Mouse (Mus musculus): ENCODE data around the gene Tcf20. TPM values are rescaled to one million over a fixed set of nuclear protein-coding genes. Genes with fewer than 3 reads are reported as not detected.

The Tcf20 gene
- polyA plus RNA-seq, 1 experiment from 2014 or later: 4.2 TPM

GRCm38 (mm10) chr15:82937428-82937992 lies 50.2 kb downstream of the Tcf20 start:
- Histone ChIP-seq H3K27ac (peak overlapping the region; percentile 75), H3K4me2 (peak overlapping the region; percentile 48), H3K36me3 (no peaks in the 10 kb centered on the region), H3K9me3 (replicated peaks) (no peaks in the 10 kb centered on the region), H3K4me1 (replicated peaks) (peaks cover 64% of the 10 kb centered on the region), H3K9ac (no peak overlapping the region), H3K27me3 (peaks cover 38% of the 10 kb centered on the region), H3K4me3 (no peak overlapping the region)
- no peak; the same call in 1 of the 2 replicates for ATAC-seq (replicated peaks; ENCODE audit: insufficient number of reproducible peaks, insufficient read depth, low FRiP score, low read depth)
- 37% methylated on average over 5 of the region's 5 CpGs for WGBS

GRCm38 (mm10) chr15:82934971-82935370 lies 52.7 kb downstream of the Tcf20 start:
- WGBS: 93% methylated on average over 10 of the region's 10 CpGs
- Histone ChIP-seq H3K9ac (no peak overlapping the region), H3K27ac (no peak overlapping the region), H3K27me3 (peaks cover 39% of the 10 kb centered on the region), H3K4me2 (no peak overlapping the region), H3K4me3 (no peak overlapping the region), H3K4me1 (replicated peaks) (peaks cover 43% of the 10 kb centered on the region), H3K9me3 (replicated peaks) (no peaks in the 10 kb centered on the region), H3K36me3 (no peaks in the 10 kb centered on the region)
- no peak for ATAC-seq (replicated peaks; ENCODE audit: insufficient number of reproducible peaks, insufficient read depth, low FRiP score, low read depth)

GRCm38 (mm10) chr15:82932936-82933650 lies 54.6 kb downstream of the Tcf20 start:
- WGBS: 39% methylated on average over 4 of the region's 4 CpGs
- Histone ChIP-seq H3K27ac (peak overlapping the region; percentile 35; the same call in 1 of the 2 replicates), H3K9ac (no peak overlapping the region), H3K4me2 (no peak overlapping the region), H3K4me1 (replicated peaks) (peaks cover 48% of the 10 kb centered on the region), H3K36me3 (no peaks in the 10 kb centered on the region), H3K4me3 (no peak overlapping the region), H3K9me3 (replicated peaks) (no peaks in the 10 kb centered on the region), H3K27me3 (peaks cover 57% of the 10 kb centered on the region)
- 0 out of 2 replicates have a peak, but pooled peaks have one; percentile 18 for ATAC-seq (replicated peaks; ENCODE audit: insufficient number of reproducible peaks, insufficient read depth, low FRiP score, low read depth)

GRCm38 (mm10) chr15:82931436-82931835 lies 56.2 kb downstream of the Tcf20 start:
- Histone ChIP-seq H3K4me1 (replicated peaks) (peaks cover 36% of the 10 kb centered on the region), H3K36me3 (no peaks in the 10 kb centered on the region), H3K9ac (no peak overlapping the region), H3K4me3 (no peak overlapping the region), H3K4me2 (no peak overlapping the region), H3K27ac (no peak overlapping the region), H3K9me3 (replicated peaks) (no peaks in the 10 kb centered on the region), H3K27me3 (peaks cover 69% of the 10 kb centered on the region)
- no peak for ATAC-seq (replicated peaks; ENCODE audit: insufficient number of reproducible peaks, insufficient read depth, low FRiP score, low read depth)
- 86% methylated on average over 5 of the region's 5 CpGs for WGBS

GRCm38 (mm10) chr15:82929595-82929994 lies 58.1 kb downstream of the Tcf20 start:
- no peak overlapping the region for H3K4me2 ChIP-seq

GRCm38 (mm10) chr15:82928844-82929243 lies 58.8 kb downstream of the Tcf20 start:
- Histone ChIP-seq H3K9me3 (replicated peaks) (no peaks in the 10 kb centered on the region), H3K27ac (no peak overlapping the region), H3K4me2 (no peak overlapping the region), H3K36me3 (no peaks in the 10 kb centered on the region), H3K9ac (no peak overlapping the region), H3K4me1 (replicated peaks) (peaks cover 55% of the 10 kb centered on the region), H3K4me3 (no peak overlapping the region), H3K27me3 (peaks cover 68% of the 10 kb centered on the region)
- 44% methylated on average over 8 of the region's 8 CpGs for WGBS
- ATAC-seq (replicated peaks; ENCODE audit: insufficient number of reproducible peaks, insufficient read depth, low FRiP score, low read depth): no peak

More at GRCm38 (mm10) chr15:82929595-82929994, 58.1 kb downstream of the Tcf20 start:
- Histone ChIP-seq H3K27me3 (peaks cover 67% of the 10 kb centered on the region), H3K4me3 (no peak overlapping the region), H3K9ac (no peak overlapping the region), H3K36me3 (no peaks in the 10 kb centered on the region), H3K4me1 (replicated peaks) (peaks cover 48% of the 10 kb centered on the region), H3K27ac (no peak overlapping the region), H3K9me3 (replicated peaks) (no peaks in the 10 kb centered on the region)
- ATAC-seq (replicated peaks; ENCODE audit: insufficient number of reproducible peaks, insufficient read depth, low FRiP score, low read depth): no peak
- 47% methylated on average over 9 of the region's 9 CpGs for WGBS

GRCm38 (mm10) chr15:82928023-82928422 lies 59.6 kb downstream of the Tcf20 start:
- ATAC-seq (replicated peaks; ENCODE audit: insufficient number of reproducible peaks, insufficient read depth, low FRiP score, low read depth): no peak
- H3K9ac ChIP-seq: no peak overlapping the region
- peaks cover 56% of the 10 kb centered on the region for H3K4me1 ChIP-seq (replicated peaks)
- H3K4me2 ChIP-seq: no peak overlapping the region
- H3K27me3 ChIP-seq: peaks cover 73% of the 10 kb centered on the region
- no peaks in the 10 kb centered on the region for H3K36me3 ChIP-seq
- no peak overlapping the region for H3K27ac ChIP-seq
- no peak overlapping the region for H3K4me3 ChIP-seq
- H3K9me3 ChIP-seq (replicated peaks): no peaks in the 10 kb centered on the region
- 34% methylated on average over 6 of the region's 6 CpGs for WGBS

GRCm38 (mm10) chr15:82927057-82927456 lies 60.6 kb downstream of the Tcf20 start:
- no peak overlapping the region for H3K27ac ChIP-seq
- H3K9me3 ChIP-seq (replicated peaks): no peaks in the 10 kb centered on the region
- no peaks in the 10 kb centered on the region for H3K36me3 ChIP-seq
- no peak for ATAC-seq (replicated peaks; ENCODE audit: insufficient number of reproducible peaks, insufficient read depth, low FRiP score, low read depth)
- H3K4me1 ChIP-seq (replicated peaks): peaks cover 60% of the 10 kb centered on the region
- 77% methylated on average over 5 of the region's 5 CpGs for WGBS
- H3K4me3 ChIP-seq: no peak overlapping the region
- no peak overlapping the region for H3K9ac ChIP-seq
- peaks cover 73% of the 10 kb centered on the region for H3K27me3 ChIP-seq
- no peak overlapping the region for H3K4me2 ChIP-seq

GRCm38 (mm10) chr15:82924679-82925425 lies 62.8 kb downstream of the Tcf20 start:
- no peak overlapping the region for H3K27ac ChIP-seq
- peak overlapping the region; percentile 21; the same call in 1 of the 2 replicates for H3K4me2 ChIP-seq
- H3K27me3 ChIP-seq: peaks cover 60% of the 10 kb centered on the region
- no peaks in the 10 kb centered on the region for H3K9me3 ChIP-seq (replicated peaks)
- peaks cover 75% of the 10 kb centered on the region for H3K4me1 ChIP-seq (replicated peaks)
- H3K4me3 ChIP-seq: no peak overlapping the region
- no peak for ATAC-seq (replicated peaks; ENCODE audit: insufficient number of reproducible peaks, insufficient read depth, low FRiP score, low read depth)
- no peaks in the 10 kb centered on the region for H3K36me3 ChIP-seq
- WGBS: 6% methylated on average over 10 of the region's 11 CpGs
- H3K9ac ChIP-seq: no peak overlapping the region

GRCm38 (mm10) chr15:82923531-82923930 lies 64.1 kb downstream of the Tcf20 start:
- H3K4me2 ChIP-seq: no peak overlapping the region
- no peaks in the 10 kb centered on the region for H3K36me3 ChIP-seq
- H3K4me3 ChIP-seq: no peak overlapping the region
- peaks cover 59% of the 10 kb centered on the region for H3K27me3 ChIP-seq
- 33% methylated on average over 5 of the region's 5 CpGs for WGBS
- H3K4me1 ChIP-seq (replicated peaks): peaks cover 63% of the 10 kb centered on the region
- H3K9ac ChIP-seq: no peak overlapping the region; the same call in 1 of the 2 replicates
- H3K27ac ChIP-seq: no peak overlapping the region
- no peak for ATAC-seq (replicated peaks; ENCODE audit: insufficient number of reproducible peaks, insufficient read depth, low FRiP score, low read depth)
- H3K9me3 ChIP-seq (replicated peaks): no peaks in the 10 kb centered on the region

GRCm38 (mm10) chr15:82922755-82923154 lies 64.9 kb downstream of the Tcf20 start:
- peaks cover 58% of the 10 kb centered on the region for H3K27me3 ChIP-seq
- peak overlapping the region; percentile 49 for H3K4me2 ChIP-seq
- H3K27ac ChIP-seq: peak overlapping the region; percentile 75
- WGBS: 45% methylated on average over 4 of the region's 4 CpGs
- H3K4me1 ChIP-seq (replicated peaks): peaks cover 60% of the 10 kb centered on the region
- H3K9ac ChIP-seq: 0 out of 2 replicates have a peak overlapping the region, but pooled peaks have one; percentile 26
- H3K36me3 ChIP-seq: no peaks in the 10 kb centered on the region
- ATAC-seq (replicated peaks; ENCODE audit: insufficient number of reproducible peaks, insufficient read depth, low FRiP score, low read depth): no peak
- H3K9me3 ChIP-seq (replicated peaks): no peaks in the 10 kb centered on the region
- H3K4me3 ChIP-seq: peak overlapping the region; percentile 13; the same call in 1 of the 2 replicates

Measured in heart, embryonic 15.5 days (tissue).